Mouse (Mus musculus) heart, postnatal 10 days (tissue): Measurements from ENCODE around the gene Rmnd1. TPM values are rescaled to one million over a fixed set of nuclear protein-coding genes. Genes with fewer than 3 reads are reported as not detected.

Source experiments
- DNase-seq, 2 experiments: peaks; one replicate each; pipeline ENCODE4 v3.0.0; 2021
- intact Hi-C: fragments of 180-260 bp; cut with DNase I; formaldehyde crosslinking; loops from one replicate; pipeline ENCODE4 v1.15.1; 2025
- total RNA-seq, 2 experiments: library from RNA; stranded (reverse); gene quantifications; 2 replicates each; pipeline ENCODE4 v1.2.3; 2021

The Rmnd1 gene
- total RNA-seq, 2 experiments from 2014 or later: 48.5 to 49.9 TPM

DNA sequence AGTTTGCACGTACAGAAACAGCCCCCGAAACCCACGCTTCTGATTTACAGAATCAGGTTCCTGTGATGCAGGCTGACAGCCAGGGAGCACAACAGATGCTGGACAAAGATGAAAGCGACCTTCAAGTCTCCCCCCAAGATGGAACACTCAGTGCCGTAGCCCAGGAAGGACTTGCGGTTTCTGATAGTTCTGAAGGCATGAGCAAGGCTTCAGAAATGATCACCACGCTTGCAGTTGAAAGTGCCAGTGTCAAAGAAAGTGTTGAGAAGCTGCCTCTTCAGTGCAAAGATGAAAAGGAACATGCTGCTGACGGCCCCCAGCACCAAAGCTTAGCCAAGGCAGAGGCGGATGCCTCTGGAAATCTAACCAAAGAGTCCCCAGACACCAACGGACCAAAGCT is 74.8 kb downstream of the Rmnd1 start:
- intact Hi-C loops: no loop called here
- DNase-seq: no peak

DNA sequence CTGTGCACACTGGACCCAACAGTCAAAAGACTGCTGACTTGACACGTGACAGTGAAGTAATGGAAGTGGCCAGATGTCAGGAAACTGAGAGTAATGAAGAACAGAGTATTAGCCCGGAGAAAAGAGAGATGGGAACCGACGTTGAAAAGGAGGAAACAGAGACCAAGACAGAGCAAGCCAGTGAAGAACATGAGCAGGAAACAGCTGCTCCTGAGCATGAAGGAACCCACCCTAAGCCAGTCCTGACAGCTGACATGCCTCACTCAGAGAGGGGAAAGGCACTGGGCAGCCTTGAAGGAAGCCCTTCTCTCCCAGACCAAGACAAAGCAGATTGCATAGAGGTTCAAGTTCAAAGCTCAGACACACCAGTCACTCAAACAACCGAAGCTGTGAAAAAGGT is 75.5 kb downstream of the Rmnd1 start:
- intact Hi-C loops: no loop called here
- no peak for DNase-seq

DNA sequence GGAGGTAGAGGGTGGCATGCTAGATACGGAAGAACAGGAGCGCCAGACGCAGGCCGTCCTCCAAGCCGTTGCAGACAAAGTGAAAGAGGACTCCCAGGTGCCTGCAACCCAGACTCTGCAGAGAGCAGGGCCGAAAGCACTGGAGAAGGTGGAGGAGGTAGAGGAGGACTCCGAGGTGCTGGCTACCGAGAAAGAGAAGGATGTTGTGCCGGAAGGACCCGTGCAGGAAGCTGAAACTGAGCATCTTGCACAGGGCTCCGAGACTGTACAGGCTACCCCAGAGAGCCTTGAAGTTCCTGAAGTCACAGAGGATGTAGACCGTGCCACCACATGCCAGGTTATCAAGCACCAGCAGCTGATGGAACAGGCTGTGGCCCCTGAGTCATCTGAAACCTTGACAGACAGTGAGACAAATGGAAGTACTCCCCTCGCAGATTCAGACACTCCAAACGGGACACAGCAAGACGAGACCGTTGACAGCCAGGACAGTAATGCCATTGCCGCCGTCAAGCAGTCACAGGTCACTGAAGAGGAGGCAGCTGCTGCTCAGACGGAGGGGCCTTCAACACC is 76.2 kb downstream of the Rmnd1 start:
- no peak for DNase-seq

DNA sequence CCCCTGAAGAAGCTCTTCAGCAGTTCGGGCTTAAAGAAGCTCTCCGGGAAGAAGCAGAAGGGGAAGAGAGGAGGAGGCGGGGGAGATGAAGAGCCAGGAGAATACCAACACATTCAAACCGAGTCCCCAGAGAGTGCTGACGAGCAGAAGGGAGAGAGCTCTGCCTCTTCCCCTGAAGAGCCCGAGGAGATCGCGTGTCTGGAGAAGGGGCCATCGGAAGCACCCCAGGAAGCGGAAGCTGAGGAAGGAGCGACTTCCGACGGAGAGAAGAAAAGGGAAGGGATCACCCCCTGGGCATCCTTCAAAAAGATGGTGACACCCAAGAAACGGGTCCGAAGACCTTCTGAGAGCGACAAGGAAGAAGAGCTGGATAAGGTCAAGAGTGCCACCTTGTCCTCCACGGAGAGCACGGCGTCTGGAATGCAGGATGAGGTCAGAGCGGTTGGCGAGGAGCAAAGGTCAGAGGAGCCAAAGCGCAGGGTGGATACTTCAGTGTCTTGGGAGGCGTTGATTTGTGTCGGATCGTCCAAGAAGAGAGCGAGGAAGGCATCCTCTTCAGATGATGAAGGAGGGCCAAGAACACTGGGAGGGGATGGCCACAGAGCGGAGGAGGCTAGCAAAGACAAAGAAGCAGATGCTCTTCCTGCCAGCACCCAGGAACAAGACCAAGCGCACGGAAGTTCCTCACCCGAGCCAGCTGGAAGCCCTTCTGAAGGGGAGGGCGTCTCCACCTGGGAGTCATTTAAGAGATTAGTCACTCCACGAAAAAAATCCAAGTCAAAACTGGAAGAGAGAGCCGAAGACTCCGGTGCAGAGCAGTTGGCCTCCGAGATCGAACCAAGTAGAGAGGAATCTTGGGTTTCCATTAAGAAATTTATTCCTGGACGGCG is 77.6 kb downstream of the Rmnd1 start:
- intact Hi-C loops: no loop called here
- no peak for DNase-seq

More for the DNA sequence above, 76.2 kb downstream of the Rmnd1 start:
- intact Hi-C loops: no loop called here

Other genes with a start within 250 kb of the Rmnd1 start
- 10 to 100 TPM; 62.8 to 68.4 TPM for gene Akap12, start 166.0 kb downstream of the Rmnd1 start, total RNA-seq
- 1 to 10 TPM; 8.9 to 9.2 TPM for gene Zbtb2, start 44.3 kb downstream of the Rmnd1 start, total RNA-seq
- 1 to 10 TPM; 8.2 to 8.9 TPM for gene Armt1, start 79 bp upstream of the Rmnd1 start, total RNA-seq
- gene Ccdc170, start 50.1 kb upstream of the Rmnd1 start, total RNA-seq: under 1 TPM; 0.07 to 0.34 TPM
- 1 to 10 TPM in 1 of 2 experiments, under 1 TPM in 1; 0.97 to 1.3 TPM for gene Esr1, start 179.2 kb upstream of the Rmnd1 start, total RNA-seq